Mouse (Mus musculus) layer of hippocampus, adult 9-10 months (tissue): ENCODE measurements around the gene Gpr26.

Experiments used
- DNase-seq: peaks from one replicate; pipeline ENCODE4 v3.0.0; 2022; ENCODE audit warnings: low spot score

Gene Gpr26

DNA sequence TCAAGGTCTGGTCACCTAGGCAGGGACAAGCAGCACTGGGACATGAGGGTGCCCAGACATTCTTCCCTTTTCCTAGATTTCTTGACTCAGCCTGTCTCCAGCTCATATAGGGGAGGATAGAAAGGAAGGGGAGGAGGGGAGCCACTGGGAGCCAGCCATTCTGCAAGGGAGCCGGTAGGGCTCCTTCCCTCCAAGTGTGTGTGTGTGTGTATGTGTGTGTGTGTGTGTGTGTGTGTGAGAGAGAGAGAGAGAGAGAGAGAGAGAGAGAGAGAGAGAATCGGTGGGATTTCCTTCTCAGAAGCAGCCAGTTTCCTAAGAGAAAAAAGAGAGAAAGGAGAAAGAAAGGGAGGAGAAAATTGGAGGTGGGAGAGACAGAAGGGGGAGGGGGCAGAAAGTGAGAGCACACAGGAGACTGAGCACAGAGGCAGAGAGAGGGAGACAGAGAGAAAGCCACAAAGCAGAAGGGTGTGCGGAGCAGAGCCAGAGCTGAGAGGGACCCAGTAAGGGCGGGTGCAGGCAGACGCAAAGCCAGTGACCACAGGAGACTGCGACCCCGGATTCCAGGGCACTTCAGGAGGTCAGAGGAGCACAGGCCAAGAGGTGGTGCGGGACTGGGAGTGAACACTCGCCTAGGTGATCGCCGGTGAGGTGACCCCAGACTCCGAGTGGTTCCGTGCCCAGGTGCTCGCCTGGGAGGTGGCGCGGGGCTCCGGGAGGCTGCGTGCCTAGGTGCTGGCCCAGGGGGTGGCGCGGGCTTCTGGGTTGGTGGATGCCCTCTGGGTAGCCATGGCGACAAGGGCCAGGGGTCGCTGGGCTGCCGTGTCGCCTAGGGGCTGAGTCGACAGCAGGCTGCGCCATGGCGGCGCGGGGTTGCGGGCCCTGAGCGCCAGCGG lies at the start of gene Gpr26:
Gene Gpr26 (plus strand): TSS at position 438 of the 893 bp plus-strand sequence.
- DNase-seq, result no peak

DNA sequence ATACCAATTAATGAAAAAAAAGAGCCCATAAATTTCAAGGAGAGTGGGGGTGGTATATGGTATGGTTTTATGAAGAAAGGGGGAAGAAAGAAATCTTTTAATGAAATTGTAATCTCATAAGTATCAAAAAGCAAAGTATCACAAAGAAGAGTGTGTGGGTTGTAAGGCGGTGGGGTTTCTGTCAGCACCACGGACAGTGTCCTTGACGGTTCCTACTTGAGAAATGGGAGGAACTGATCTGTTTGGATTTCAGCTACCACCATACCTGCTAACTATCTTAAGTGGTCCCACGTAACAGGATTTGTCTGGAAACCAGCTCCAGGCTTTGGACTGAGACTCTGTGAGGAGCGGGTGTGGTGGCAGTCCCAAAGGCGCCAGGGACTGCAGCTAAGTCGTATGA lies 48.9 kb upstream of the Gpr26 start:
- DNase-seq, result no peak

DNA sequence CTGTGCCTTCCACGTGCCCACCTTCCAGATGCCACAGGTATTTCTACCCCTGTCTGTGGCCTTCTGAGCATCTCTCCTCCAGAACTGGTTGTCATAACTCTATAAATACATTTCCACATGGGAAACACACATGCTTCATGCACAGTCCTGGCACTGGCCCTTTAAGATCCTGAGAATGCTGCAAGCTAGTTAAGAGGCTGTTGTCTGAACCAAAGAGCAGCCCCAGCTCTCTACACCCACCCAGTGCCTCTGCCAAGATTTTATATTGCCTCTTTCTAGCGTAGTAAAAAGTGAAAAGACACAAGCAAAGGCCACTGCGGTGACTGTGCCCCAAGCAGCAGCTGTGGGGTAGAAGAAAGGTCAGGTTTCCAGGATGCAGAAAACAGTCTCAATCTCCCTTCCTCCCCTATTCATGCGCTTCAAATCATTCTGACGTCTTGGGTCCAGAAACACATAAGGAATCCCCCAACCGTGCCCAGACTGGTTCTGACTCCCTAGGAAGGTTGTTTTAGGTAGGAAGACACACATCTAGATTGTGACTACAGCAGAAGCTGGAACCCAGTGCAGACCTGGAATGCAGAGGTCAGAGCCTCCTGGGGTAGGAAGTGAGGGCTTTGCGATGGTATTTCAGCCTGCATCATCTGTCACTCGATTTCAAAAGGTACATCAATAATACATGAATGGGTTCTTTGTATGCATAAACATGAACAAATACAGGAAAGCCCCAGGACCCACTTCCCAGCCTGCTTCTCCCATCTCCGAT lies 38.8 kb upstream of the Gpr26 start:
- DNase-seq, result no peak

DNA sequence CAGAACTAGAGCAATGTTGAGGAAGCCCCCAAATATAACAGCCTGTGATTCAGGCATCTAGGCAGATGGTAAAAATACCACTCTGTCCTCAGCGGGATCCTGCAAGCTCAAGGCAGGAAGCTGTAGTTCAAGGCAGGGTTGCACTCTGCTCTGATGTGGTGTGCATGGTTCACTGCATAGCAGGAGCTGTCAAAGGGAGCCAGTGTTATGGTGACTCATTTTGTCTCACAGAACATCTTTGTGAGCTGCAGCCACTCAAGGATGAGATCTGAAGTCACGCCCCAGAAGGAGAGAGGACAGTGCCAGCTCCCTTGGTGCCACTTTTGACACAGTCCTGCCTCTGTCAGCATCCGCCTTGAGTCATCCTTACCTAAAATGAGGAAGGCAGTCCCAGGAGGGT lies 28.6 kb upstream of the Gpr26 start:
- DNase-seq, result no peak

DNA sequence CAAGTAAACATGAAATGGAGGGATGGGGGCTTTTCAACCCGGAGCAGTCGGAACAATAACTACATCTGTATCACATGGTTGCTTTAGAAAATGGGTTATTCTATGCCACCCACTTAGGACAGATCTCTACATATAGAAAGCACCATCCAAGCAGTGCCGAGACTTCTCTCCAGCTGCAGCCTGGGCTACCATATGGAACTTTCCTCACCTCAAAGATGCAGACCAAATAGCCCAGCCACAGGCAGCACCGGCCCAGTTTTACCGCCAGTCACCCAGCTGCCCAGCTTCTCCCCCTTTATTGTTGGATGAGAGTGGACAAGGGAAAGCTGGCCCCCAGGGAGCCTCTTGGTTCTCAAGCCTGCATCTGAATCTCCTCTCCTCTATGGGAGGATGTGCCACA lies 15.1 kb upstream of the Gpr26 start:
- DNase-seq, result no peak

DNA sequence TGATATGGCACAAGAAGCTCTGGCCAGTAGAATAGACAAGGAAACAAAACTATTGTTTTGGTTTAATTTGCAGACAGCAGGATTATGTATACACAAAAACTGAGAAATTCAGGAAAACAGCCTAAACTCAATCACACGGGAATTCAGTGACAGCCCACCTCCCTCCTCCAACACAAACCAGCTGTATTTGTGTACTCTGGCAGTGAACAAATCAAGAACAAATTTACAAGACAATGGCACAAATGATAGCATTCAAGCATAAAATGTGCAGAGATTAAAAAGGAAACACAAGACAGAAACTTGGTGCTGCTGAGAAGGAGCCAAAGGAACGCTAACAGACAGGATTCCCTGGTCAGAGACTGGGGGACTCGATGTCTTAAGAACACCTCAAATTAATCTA lies 12.9 kb upstream of the Gpr26 start:
- no peak for DNase-seq

DNA sequence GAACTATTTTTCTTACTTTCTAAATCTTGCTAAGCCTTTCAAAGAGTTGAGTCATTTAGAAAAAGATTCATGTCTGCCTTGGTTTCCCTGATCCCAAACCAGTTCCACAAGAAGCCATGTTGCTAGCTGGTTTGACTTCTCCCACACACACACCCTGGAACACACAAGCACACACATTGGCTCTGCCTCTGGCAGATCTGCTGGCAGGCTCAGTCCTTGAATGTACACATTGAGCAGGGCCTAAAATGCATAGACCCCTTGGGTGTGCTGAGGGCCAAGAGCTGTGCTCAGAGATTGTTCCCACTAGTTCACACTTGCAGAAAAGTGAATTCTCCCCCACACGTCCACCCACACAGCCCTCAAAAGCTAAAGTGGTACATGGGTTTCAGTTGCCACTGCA lies 7.6 kb upstream of the Gpr26 start:
- no peak for DNase-seq

DNA sequence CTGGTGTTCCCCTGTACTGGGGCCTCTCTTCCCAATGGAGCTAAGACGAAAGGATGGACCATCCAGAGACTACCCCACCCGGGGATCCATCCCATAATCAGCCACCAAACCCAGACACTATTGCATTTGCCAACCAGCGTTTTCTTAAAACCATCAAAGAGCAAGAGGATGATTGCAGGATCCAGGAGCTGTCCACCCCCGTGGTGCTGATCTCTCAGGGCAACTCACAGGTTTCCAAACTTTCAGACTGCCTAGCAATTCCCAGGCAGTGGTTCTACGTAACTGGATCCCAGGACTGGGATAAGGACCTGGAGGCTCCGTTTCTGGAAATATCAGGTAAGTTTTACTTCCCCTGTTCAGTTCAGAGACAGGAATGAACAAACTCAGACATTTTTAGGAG lies 5.7 kb upstream of the Gpr26 start:
- no peak for DNase-seq

DNA sequence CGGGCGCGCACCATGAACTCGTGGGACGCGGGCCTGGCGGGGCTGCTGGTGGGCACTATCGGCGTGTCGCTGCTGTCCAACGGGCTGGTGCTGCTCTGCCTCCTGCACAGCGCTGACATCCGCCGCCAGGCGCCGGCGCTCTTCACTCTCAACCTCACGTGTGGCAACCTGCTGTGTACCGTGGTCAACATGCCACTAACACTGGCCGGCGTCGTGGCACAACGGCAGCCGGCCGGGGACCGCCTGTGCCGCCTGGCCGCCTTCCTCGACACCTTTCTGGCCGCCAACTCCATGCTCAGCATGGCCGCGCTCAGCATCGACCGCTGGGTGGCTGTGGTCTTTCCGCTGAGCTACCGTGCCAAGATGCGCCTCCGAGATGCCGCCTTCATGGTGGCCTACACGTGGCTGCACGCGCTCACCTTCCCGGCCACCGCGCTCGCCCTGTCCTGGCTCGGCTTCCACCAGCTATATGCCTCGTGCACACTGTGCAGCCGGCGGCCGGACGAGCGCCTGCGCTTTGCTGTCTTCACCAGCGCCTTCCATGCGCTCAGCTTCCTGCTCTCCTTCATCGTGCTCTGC lies 745 bp downstream of the Gpr26 start:
- DNase-seq, result no peak

DNA sequence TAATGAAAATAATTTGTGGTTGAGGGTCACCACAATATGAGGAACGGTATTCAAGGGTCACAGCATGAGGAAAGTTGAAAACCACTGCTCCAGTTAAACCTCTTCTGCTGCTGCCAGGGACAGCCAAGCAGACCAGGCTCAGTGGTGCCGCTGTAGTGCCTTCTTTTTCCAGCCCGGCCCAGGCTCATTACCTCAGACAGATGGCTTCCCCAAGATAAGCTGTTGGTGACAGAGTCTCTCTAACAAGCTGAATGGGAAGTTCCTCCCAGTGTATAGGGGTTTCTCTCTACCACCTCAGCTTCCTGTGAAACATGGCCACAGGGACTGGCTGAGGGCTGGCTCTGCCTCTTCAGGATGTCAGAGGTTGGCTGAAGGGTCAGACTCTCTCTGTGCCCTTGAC lies 4.0 kb downstream of the Gpr26 start:
- DNase-seq, result no peak

DNA sequence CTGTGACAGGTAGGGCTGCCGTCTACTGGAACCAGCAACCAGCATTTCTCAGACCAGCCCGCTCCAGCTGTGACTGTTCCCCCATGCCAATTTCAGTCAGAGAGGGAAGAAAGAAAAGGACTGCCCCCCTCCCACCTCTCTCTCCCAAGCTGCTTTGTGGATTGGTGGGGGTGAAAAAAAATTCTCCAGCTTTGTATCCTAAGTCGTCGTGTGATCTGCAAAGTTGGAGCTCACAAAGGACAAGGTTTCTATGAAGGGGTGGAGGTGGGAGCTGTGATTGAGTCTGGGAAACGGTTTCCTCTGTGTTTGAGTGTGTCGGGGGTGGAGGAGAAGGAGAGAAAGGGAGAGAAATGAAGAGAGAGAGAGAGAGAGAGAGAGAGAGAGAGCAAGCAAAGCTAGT lies 9.6 kb downstream of the Gpr26 start:
- DNase-seq, result no peak

DNA sequence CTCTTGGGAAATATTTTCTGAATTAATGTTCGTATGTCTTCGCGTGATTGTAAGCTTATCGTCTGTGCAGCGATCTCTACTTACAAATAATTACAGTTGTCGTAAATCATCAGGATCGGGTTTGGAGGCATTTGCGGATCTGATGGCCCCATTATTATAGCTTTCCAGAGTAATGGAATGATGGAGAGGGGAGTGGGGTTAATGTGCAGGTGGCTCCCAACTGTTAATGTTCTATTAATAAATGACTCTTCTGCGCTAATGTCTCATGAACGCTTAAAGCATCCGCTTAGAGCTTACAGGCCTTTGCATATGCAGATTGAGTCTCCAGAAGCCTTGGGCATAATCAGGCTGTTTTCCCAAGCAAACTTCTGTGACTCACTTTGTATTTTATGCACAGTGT lies 12.3 kb downstream of the Gpr26 start:
- DNase-seq, result no peak

DNA sequence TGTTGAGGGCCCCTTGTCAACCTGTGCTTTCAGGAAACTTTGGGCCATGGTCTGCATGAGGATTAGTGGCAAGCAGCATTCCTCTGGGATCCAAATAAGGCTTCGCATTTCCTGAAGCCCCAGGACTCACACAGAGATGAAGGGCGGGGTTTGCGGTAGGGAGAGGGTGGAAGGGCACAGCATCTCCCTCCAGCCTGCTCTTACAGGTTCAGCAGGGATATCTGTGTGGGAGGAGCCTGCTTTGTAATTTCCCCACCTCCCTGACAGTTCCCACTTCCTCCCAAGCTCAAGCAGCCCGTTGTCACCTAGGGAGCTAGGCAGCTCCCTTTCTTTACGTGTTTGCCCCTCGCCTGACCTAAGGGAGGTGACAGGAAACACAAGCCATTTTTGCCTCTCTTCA lies 22.8 kb downstream of the Gpr26 start:
- no peak for DNase-seq

DNA sequence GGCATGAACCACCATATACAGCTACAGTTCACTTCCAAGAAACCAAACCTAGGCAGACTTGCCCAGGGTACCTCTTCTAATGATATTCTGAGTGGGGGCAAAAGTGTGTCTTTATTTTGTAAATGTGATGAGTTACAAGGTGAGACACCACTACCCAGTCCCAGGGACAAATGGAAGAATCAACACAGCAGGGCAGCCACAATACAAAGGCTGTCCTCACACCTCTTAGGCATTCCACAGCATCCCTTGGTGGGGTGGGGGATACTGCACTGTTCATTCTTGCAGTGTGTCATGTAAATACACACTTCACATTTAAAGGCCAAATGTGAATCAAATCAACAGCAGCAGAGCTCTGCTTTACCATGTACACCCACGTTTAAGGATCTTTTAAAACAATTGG lies 26.0 kb downstream of the Gpr26 start:
- no peak for DNase-seq

DNA sequence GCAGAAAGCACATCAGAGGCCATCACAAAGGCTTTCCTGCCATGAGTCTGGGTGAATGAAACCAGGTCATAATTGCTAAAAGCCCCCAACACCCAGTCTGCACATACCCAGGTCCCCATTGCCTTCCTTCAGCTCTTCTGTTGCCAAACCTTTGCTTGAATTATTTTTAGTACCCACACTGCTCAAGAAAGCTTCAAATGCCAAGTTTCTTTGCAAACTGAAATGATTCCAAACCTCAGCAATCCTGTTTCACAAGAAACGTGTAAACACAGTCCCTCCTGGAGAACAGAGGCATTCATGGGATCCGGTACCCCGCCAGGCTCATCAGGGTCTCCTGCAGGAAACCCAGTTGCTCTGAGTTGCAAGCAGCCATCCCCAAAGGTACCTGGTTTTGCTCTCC lies 26.6 kb downstream of the Gpr26 start:
- DNase-seq, result no peak

DNA sequence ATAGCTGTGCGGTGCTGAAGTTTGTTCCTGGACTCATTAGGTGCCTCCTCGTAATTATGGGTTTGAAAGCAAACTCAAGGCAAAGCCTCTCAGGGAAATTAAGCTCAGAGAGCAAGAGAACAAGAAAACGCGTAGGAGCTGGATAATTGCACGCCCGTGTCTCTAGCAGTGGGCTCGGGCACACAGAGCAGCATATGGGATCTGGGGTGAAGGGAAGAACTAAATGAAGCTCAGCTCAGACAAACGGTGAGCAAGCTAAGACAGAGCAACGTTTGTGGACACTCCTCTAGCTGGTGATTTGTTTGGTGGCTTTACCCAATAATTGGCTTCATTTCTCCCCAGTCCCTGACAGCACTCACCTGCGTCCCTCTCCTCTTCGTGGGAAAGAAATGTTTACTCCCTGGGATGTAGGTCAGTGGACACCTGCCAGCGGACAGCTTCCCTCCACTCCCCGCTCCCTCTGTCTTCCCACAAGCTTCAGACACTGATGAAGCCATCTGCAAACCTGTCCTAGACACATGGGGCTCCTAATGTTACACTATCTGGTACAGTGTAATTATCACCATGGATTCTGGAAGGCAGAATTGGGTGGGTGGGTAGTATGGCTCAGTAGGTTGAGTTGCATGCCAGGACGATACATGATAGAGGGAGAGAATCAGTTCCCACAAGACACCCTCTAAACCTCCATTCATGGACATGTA lies 39.9 kb downstream of the Gpr26 start:
- DNase-seq, result no peak

DNA sequence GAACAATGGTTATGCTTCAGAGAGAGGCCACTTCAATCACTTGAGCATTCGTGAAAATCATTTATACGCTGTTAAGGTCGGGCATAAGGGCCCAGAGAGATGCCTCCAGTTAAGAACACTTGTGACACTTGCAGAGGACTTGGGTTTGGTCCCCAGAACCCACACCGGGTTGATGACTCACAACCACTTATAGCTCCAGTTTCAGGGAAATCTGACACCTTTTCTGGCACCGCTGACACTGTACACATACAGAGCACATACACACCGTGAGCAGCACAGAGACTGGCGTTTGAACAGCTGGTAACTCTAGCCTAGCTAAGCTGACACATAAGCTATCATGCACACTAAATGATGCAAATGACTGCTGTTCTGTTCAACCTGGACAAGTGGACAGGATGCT lies 42.7 kb downstream of the Gpr26 start:
- DNase-seq, result no peak

DNA sequence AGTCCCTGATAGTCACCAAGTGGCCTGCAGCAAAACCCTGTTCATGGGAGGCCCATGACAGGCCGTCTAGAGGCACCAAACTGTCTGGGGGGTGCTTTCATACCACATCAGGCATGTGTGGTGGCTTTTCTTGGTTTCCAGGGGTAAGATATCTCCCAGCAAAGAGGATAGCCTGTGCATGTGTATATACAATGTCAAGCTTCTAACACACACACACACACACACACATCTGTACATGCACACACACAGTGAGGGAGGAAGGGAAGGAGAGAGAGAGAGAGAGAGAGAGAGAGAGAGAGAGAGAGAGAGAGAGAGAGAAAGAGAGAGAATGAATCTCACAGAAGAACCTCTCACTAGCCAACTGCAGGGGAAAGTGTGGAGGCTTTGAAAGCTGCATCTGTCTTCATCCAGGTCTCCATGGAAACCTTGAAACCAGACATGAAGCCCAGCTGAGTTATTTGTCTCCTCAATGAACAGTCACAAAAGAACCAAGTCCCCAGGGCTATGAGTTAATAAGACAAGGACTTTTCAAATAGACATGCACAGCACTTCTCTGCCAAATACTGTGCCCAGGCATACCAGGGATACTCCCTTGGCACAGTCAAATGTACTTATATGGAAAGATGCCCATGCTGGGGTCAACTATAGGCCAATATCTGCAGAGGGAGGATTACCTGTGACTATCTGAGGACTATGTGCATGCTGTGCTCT lies 46.9 kb downstream of the Gpr26 start:
- no peak for DNase-seq

DNA sequence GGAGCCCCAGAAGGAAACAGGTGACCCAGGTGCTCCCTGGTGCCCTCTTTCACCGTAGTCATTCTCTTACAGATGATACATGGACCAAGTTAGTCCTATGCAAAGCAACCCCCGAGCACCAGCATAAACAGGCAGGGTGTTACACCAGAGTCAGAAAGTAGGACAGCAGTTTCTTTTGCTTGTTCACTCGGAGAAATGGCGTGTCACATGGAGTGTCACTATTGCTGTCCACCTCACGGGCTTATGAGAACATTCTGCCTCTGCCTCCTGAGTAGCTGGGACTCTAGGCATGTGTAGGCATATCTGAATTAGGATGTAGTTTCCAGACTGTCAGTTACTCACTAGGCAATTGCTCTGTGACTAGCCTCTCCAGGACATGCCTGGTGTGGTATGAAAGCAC lies 47.7 kb downstream of the Gpr26 start:
- no peak for DNase-seq

DNA sequence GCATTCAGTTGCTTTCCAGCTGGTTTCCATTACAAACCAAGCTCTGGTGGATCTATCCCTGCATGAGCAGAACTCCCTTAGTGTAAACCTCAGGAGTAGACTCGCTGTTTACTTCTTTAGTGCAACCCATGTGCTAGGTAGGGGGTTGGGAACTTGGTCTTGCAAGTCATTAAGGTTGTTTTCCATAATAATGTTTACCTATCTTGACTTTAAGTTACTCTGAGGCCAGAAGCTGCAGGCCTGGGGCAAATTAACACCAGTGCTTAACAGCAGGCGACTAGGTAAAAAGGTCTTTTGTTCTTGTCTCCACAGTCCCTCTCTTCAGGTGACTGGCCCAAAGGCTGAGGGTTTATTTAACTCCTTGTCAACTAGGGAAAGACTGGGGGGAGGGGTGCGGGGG lies 48.9 kb downstream of the Gpr26 start:
- no peak for DNase-seq

DNA sequence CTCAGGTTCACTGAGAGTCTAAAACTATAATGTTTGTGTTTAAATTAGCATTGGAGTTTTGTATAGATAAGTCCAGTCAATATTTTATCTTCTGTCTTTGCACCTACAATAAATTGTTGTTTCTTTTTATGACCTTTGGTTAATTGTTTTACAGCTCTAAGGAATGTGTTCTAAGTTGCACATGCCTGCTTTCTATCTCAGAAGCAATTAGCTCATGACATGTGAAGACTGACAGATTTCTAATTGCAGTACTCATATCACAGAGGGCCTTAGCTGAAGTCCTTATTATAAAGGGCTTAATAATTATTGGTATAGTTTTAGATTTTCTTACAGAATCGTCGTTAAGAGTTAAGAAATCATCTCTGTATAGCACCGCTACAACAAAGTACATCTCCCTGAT lies 49.7 kb downstream of the Gpr26 start:
- DNase-seq, result no peak

DNA sequence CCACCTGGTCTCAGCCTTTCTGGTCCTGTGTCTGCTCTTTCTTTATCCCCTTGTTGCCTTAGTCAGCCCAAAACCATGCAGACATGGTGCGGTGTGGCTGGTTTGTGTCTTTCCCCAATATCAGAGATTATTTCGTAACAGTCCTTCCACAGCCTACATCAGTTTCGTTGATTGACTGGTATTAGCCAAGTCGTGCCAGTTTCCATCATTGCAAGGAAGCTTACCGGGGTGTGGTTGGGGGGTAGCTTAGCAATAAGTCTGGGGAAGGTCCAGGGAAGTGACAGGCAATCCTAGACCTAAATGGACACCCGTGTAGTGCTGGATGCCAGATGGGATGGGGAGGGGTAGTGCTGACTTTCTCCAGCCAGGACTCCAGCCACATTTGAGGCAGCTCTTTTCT lies 59.3 kb downstream of the Gpr26 start:
- DNase-seq, result no peak
